7 mouse cellular contexts compared by ENCODE assay signal in genomic region chr13:69509391-69510244, GRCm38 (mm10). TPM values are rescaled to one million over a fixed set of nuclear protein-coding genes. Genes with fewer than 3 reads are reported as not detected.
DNase-seq lines count a peak whose midpoint lies in the region; ATAC-seq lines count a peak whose summit lies in the region.

No protein-coding gene starts in this region.

- no peak overlapping the region for H3K9ac ChIP-seq in limb, embryonic 11.5 days (ENCODE audit: low read length)
- H3K9ac ChIP-seq in midbrain, embryonic 12.5 days (replicated peaks) = no peak overlapping the region

- no peak overlapping the region for H3K27ac ChIP-seq in limb, embryonic 11.5 days (replicated peaks; ENCODE audit: low read depth, low read length)
- no peak overlapping the region for H3K27ac ChIP-seq in limb, embryonic 10.5 days
- no peak overlapping the region for H3K27ac ChIP-seq in midbrain, embryonic 12.5 days (replicated peaks)

- peaks cover 12% of the 10 kb centered on the region for H3K36me3 ChIP-seq in limb, embryonic 11.5 days (ENCODE audit: control insufficient read depth, insufficient read depth, low read length)
- H3K36me3 ChIP-seq in limb, embryonic 10.5 days = peaks cover 88% of the 10 kb centered on the region
- H3K36me3 ChIP-seq in midbrain, embryonic 12.5 days = peaks cover 69% of the 10 kb centered on the region

- no peak overlapping the region for H3K4me2 ChIP-seq in limb, embryonic 11.5 days (ENCODE audit: low read depth, severe bottlenecking)
- H3K4me2 ChIP-seq in midbrain, embryonic 12.5 days (replicated peaks) = no peak overlapping the region

- WGBS in limb, embryonic 11.5 days = 68% methylated on average over 9 of the region's 9 CpGs
- WGBS in limb, embryonic 10.5 days = 63% methylated on average over 9 of the region's 9 CpGs
- WGBS in midbrain, embryonic 12.5 days = 64% methylated on average over 9 of the region's 9 CpGs

- no peaks in the 10 kb centered on the region for H3K27me3 ChIP-seq in limb, embryonic 11.5 days (ENCODE audit: control insufficient read depth, insufficient read depth, low read length)
- no peaks in the 10 kb centered on the region for H3K27me3 ChIP-seq in limb, embryonic 10.5 days (ENCODE audit: low read depth, poor library complexity, severe bottlenecking)
- H3K27me3 ChIP-seq in midbrain, embryonic 12.5 days = no peaks in the 10 kb centered on the region

- ATAC-seq in limb, embryonic 11.5 days (ENCODE audit: insufficient number of reproducible peaks, low FRiP score, low TSS enrichment, low read depth) = peak; percentile 75
- peak; percentile 68 for ATAC-seq in midbrain, embryonic 12.5 days (ENCODE audit: low FRiP score, low read depth)

- H3K9me3 ChIP-seq in limb, embryonic 11.5 days (ENCODE audit: control insufficient read depth, low read length) = no peaks in the 10 kb centered on the region
- H3K9me3 ChIP-seq in limb, embryonic 10.5 days (replicated peaks) = no peaks in the 10 kb centered on the region
- no peaks in the 10 kb centered on the region for H3K9me3 ChIP-seq in midbrain, embryonic 12.5 days

- no peaks in the 10 kb centered on the region for H3K4me1 ChIP-seq in limb, embryonic 11.5 days (ENCODE audit: control insufficient read depth, insufficient read depth, low read length)
- no peaks in the 10 kb centered on the region for H3K4me1 ChIP-seq in limb, embryonic 10.5 days
- H3K4me1 ChIP-seq in midbrain, embryonic 12.5 days = no peaks in the 10 kb centered on the region

- H3K4me3 ChIP-seq in limb, embryonic 11.5 days (ENCODE audit: low read depth, low read length) = no peak overlapping the region
- H3K4me3 ChIP-seq in limb, embryonic 10.5 days = no peak overlapping the region
- H3K4me3 ChIP-seq in midbrain, embryonic 12.5 days = no peak overlapping the region

- DNase-seq in limb, embryonic 11.5 days (ENCODE audit: low spot score) = no peak
- no peak for DNase-seq in limb, embryonic 10.5 days (ENCODE audit: low spot score)
- peak; percentile 42 for DNase-seq in T-cell, adult 2 months (ENCODE audit: low spot score)
- DNase-seq in forelimb bud, embryonic 11.5 days (ENCODE audit: low read depth, low spot score) = peak; percentile 25
- no peak for DNase-seq in right cerebral cortex, postnatal 14 days
- no peak for DNase-seq in ovary, postnatal 10 days (ENCODE audit: low spot score)

RNA-seq across cellular contexts. Expression of gene Nsun2, which starts 23.9 kb away (rescaled TPM):
- 149 and 159 TPM in 2 replicates for polyA plus RNA-seq in limb, embryonic 11.5 days (2014; fragmentation: Nextera tagmentation; extraction: Ambion mirVana)
- polyA plus RNA-seq in limb, embryonic 10.5 days (2016; fragmentation: Nextera tagmentation; extraction: Ambion mirVana) = 172 and 198 TPM in 2 replicates
- 91.9 and 102 TPM in 2 replicates for polyA plus RNA-seq in midbrain, embryonic 12.5 days (2016; fragmentation: Nextera tagmentation; extraction: Ambion mirVana)

RNA-seq across cellular contexts. Expression of gene Tent4a, which starts 24.8 kb away (rescaled TPM):
- polyA plus RNA-seq in limb, embryonic 11.5 days (2014; fragmentation: Nextera tagmentation; extraction: Ambion mirVana) = 8.4 and 8.5 TPM in 2 replicates
- polyA plus RNA-seq in limb, embryonic 10.5 days (2016; fragmentation: Nextera tagmentation; extraction: Ambion mirVana) = 6.0 TPM in 2 replicates
- polyA plus RNA-seq in midbrain, embryonic 12.5 days (2016; fragmentation: Nextera tagmentation; extraction: Ambion mirVana) = 6.7 TPM in 2 replicates

Comparison
In these comparisons a context has a peak if more than half of its experiments do, and no peak if none do; other contexts are left out.
1. DNase-seq: peak in T-cell, adult 2 months (single experiment) and forelimb bud, embryonic 11.5 days (single experiment); none in limb, embryonic 11.5 days (single experiment), limb, embryonic 10.5 days (single experiment), right cerebral cortex, postnatal 14 days (single experiment) and ovary, postnatal 10 days (single experiment).